Mouse (Mus musculus) testis, postnatal 10 days (tissue): ENCODE data around the gene H2-Ke6.
A peak's percentile ranks its signal among the peaks of the same experiment; 100 is the strongest.

ENCODE experiments used
- DNase-seq: peaks from one replicate; pipeline ENCODE4 v3.0.0; 2021; ENCODE audit warnings: low spot score

H2-Ke6 gene

DNA sequence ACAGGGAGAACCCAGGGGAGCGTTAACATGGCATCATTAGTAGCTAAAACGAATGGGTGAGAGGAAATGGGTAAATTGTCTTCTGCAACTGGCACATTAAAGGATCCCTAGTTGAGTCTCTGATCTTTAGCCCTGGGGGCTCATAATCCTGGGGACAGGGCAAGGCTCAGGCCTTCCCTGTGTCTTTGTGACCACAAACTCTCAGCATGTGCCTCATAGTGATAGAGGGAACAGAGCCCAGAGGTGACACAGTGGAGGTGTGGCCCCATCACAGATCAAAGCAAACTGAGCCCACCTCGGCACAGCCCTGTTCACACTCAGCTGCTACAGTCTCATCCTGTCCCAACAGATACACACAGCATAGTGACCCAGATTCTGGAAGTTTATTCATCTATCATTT is 32.2 kb downstream of the H2-Ke6 start:
- DNase-seq, result no peak

DNA sequence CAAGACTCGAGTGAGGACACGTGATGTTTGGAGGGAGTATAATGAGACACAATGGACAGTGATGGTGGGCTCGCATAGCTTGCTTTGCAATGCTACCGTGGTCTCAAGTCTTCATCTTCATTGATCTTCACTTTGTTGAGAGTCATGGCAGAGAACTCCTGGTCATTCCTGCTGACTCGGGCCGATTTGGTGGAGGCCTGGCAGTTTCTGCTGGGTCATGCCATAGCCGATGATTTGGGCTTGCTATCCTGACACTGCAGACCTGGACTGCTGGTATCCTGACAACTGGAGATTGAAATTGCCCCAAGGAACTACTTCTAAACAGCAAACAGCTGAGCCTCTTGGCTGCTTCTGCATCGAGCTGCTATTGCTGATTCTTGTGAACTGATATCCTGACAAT is 32.9 kb downstream of the H2-Ke6 start:
- DNase-seq, result no peak

DNA sequence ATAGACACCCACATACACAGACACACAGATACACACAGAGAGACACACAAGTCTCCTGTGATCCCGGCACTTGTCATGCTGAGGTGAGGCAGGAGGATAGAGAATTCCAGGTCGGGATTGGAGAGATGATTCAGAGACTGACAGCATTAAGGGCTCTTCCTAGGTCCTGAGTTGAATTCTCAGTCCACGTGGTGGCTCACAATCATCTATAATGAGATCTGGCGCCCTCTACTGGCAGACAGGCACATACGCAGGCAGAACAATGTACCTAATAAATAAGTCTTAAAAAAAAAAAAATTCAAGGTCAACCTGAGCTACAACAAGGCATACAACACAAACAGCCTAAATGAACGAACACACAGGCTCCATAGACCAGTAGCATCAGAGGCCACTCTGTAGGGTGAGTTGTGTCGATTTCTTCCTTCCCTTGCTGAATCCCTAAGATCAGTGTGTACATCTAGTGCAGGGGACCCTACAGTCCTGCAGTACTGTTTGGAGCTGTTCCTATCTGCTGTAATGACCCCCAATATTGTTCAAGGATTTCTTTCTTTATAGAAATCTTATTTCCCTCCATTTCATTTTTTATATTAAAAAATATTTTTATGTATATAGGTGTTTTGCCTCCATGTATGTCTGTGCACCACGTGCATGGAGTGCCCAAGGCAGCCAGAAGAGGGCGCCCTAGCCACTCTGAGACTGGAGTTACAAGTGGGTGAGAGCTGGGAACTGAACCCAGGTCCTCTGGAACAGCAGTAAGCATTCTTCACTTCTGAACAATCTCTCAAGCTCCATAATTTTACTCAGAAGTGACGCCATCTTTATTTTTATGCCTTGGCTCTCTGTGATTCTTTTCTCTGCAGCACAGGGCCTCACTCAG is 35.8 kb downstream of the H2-Ke6 start:
- DNase-seq, result peak; percentile 81

DNA sequence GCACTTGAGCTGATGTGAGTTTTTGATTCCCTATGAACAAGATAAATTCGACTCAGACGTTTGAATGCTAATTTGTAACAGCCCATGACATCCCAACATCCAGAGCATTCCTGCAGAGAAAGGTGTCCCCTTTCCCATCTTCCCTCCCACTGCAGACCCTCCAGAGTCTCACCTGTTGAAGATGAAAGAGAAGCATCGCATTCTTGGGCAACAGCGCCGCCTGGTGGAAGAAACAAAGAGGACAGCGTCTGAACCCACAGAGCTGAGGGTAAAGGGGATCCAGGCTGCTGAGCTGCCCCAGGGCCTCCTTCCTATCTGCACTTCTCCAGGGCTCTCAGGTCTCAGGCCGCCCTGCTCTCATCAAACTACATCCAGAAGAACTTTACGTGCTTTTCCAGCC is 45.7 kb downstream of the H2-Ke6 start:
- DNase-seq, result peak; percentile 79

DNA sequence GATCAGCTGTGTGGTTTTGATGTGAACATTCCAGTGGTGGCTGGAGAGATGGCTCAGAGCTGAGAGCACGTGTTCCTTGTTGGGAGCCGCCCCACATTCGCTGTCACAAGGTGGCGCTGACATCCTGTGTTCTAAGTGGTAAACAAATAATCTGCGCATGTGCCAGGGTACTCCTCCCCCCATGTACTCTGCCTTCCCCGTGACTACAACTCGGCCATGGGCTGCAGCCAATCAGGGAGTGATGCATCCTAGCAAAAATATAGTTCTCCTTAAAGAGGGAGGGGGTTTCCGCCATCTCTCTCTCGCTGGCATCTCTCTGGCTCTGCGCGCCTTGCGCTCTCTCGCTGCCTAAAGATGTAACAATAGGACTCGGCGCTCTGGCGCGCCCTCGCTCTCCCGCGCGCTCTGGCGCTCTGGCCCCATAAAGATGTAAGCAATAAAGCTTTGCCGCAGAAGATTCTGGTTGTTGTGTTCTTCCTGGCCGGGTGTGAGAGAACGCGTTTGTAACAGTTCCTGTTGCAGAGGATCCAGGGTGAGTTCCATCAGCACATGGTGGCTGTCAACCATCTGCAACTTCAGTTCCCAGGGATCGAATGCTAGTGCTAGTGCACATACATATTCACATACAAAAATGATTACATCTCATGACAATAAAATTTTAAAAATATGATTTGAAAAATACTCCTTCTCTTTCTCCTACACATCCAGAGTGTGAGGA is 46.5 kb downstream of the H2-Ke6 start:
- peak; percentile 86 for DNase-seq

DNA sequence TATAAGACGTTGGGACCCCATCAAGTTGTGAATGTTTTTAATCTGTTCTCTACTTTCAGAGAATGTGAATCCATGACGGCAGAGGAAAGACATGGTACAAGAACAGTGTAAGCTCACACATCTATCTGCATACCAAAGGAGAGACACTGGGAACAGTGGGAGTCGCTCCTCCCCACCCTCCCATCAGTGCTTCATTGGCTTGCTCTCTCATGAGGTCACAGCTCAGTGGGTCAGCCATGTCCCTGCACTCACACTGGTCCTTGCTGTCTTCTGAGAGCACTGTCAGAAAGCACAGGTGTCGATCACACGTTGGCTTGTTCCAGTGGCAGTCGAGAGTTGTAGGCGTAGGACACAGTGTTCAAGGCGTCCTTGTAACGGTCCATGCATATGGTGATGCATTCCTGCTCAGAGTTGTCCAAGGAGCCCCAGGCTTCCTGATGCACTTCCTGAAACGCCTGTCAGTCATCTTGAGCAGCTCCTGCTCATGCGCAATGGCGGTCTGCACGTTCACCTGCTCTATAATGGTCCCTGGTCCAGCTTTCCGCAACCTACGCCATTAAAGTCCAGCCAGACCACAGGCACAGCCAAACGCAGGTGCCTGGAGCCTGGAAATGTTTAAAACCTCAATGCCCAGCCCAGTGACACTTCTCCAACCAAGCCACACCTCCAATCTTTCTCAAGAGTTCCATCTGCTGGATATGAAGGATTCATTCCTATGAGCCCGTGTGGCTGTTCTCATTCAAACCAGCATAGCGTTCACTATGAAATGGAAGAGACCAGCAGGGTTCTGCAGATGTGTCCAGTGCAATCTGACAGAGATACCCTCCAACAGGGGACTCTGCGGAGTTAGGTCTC is 47.5 kb downstream of the H2-Ke6 start:
- DNase-seq, result no peak

DNA sequence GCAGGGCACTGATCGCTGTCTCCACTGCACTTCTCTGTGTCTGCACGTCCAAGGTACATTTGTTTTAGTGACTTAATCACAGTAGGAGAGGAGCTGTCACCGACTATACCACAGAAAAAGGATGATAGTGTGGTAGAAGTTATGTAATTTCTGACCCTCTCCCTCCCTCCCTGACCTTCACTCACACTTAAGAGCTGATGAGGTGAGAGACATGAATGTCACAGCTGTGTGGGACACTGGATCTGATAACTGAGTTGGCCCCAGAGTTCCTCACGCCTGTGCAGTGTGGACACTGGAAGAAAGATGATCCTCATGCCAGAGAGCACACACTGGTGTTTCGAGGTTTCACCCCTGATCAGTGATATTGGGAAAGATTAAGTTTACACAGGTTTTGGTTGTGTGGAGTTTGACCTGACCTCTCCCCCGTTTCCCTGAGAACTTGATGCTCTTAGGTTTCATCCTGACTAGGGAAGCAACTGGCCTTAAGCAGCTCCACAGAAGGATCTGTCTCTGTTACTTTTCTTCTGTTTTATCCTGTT is 48.3 kb downstream of the H2-Ke6 start:
- no peak for DNase-seq

DNA sequence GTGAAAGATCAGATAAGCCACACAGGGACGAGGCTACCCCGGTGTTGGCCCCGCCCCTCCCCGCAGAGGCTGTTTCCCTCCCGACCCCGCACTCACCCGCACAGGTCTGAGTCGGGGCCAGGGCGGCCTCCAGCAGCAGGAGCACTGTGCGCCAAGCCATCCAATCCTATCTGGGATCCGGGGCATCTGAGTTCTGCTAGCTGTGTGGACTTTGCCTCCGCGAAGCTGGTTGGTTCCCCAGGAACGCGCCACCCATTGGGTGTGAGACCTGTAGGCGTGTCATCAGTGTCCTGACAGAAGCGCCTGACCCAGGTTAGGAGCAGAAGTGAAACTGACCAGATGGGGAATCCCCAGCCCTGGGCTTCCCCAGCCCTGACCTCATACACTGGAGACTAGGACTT is 49.2 kb downstream of the H2-Ke6 start:
- peak; percentile 52 for DNase-seq

DNA sequence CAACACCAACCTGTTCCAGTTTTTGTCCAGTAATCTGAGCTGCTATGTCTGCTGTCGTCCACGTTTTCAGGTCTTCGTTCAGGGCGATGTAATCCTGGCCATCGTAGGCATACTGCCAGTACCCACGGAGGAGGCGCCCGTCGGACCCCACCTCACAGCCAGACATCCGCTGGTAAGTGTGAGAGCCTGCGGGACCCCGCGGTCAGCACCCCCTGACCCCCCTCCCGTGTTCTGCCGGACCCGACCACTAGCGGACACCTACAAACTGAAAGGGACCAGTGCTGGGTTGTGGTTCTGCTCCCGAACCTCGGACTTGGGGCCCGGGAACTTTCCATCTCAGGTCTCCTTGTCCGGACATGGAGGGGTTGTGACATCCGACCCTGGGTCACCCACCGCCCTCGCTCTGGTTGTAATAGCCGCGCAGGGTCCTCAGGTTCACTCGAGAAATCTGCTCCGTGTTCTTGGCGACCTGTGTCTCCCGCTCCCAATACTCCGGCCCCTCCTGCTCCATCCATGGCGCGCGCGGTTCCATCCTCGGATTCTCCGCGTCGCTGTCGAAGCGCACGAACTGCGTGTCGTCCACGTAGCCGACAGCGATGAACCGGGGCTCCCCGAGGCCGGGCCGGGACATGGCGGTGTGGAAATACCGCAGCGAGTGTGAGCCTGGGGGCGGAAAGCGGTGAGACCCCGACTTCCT is 49.9 kb downstream of the H2-Ke6 start:
- DNase-seq, result no peak
